Mouse (Mus musculus) fat pad, adult 2 months (tissue): ENCODE measurements around the gene Grip1.

Experiments
- DNase-seq: peaks from one replicate; pipeline ENCODE4 v3.0.0-alpha.2; 2011; ENCODE audit warnings: low read depth, low spot score; ENCODE audit errors: extremely low read depth

The Grip1 gene

DNA sequence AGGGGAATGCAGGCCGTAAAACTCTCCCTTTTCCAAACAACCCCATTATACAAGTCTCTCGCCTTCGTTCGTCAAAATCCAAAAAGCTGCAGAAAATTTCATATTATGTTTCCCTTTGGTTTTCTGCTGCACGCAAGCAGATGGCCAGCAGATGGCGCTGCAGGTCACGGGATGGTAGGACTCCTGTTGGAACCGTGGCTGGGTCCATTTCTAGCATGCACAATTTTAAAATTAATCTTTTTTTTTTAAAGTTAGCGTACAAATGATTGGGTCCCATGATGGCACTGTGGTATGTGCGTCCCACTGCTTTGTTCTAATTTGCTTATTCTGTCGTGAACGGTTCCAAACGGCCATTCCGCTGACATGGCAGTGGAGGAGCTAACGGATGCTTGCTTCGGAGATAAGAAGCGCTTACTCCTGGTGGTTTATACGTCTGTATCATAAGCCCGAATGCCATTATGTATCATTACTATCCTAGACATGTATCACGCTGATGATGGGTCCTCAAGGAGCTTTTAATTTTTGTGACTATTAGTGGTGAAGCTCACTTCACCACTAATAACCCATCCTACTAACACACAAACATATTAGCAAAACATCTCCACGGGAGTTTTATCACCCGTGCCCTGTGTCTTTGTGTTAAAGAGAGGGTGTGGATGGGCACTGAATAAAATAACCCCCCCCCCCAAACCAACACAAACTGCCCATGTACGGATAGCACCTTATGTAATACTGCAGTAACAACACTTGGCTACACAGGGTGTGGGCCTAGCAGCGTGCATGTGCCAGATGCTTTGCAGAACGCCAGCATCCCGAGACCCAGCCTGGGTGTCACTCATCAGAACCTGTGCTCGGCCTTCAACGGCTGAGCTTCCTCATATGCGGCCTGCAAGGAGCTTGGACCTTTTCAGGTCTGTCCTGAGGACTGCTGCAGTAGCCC lies 193.1 kb downstream of the Grip1 start:
- no peak for DNase-seq

DNA sequence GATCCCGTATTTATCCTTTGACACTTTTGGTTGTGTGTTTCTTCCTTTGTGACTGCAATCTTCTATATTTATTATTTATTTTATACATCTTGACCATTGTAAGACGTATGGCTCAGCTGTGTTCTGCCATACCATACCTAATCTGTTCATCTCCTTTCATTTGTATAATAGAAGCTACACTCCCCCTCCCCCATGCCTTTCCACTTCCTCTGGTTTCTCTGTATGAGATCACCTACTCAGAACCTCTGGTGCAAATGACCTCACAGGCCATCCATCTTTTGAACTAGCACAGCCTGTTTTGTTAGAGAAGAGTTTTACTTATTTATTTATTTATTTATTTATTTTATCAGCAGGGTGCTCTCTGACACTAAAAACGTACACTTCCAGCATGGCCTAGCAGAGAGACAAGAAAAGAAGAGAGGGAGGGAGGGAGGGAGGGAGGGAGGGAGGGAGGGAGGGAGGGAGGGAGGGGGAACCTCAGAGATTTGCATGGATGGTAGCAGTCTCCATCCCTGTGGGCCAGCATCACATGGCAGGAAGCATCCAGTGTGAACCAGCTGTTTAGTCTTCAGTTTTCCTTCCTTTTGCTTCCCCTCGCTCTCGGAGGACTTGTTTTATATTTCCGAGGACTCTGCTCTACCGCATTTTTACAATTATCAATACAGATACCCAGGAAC lies 207.2 kb downstream of the Grip1 start:
- no peak for DNase-seq

DNA sequence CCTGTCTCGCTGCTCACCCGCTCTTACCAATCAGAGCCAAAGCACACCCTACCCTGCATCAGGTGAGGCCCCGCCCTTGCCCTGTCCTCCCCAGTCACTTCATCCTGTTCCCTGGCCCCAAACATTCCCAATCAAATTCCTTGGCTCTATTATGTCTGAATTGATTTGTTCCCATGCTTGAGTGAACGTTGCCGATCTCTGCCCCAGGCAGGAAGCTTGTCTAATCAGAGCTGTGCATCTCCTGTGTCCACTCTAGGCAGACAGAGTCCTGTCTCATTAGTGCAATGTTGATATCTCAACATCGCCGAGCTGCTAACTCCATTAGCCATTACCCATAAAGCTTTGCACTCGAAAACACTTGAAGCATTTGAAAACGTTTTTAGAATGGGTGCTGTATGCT lies 210.0 kb downstream of the Grip1 start:
- no peak for DNase-seq

DNA sequence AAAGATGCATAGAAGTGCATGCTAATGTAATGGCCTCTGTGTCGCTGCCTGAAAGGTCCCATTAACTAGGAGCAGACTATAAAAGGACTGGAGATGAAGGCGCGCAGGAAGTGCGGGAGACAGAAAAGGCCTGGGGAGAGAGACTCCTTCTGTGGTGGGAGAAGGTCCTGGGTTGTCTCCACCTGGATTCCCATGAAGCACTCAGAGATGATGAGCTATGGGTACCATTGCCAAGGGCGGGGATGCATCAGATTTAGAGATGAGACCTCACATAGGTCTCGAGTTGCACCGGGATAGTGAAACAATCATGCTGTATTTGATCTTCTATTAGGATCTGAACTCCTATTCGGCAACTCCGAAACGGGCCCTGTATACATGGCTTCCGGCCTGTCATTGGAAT lies 212.8 kb downstream of the Grip1 start:
- DNase-seq: no peak

DNA sequence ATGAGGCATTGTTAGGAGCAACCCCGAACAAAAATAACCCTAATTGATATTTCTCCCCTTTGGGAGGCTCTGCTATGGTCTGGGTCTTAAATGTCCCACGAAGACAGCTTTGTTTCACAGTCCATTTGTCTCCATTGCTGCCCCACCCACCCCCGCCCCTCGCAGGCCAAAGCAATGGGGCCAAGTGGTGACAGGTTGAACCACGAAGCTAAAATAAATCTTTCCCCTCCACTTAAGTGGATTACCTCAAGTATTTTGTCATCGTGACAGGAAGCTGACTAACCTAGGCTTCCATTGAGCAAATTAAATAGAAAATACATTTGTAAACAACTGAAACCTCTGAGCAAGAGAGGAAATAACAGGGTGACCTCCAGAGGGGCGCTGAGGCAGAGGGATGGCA lies 216.8 kb downstream of the Grip1 start:
- DNase-seq: no peak

DNA sequence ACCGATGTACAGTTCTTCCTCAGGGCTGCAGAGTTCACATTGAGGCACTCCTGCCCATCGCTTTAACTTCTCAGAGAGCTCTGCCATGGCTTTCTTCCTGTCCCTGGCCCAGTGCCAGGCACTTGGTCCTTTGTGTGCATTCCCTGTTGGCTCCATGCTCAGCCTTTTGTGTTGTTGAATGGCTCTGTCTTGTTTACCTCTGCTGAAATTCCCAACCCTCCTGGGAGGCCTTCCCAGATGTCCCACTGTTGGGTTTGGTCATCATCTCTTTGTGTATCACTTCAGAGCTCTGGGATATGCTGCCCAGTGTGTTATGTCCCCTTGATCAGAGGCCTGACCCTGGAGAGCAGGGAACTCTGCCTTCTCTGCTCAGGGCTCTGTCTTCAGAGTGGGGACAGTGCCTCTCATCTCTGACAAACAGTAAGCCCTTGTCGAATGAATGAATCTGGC lies 230.8 kb downstream of the Grip1 start:
- no peak for DNase-seq

DNA sequence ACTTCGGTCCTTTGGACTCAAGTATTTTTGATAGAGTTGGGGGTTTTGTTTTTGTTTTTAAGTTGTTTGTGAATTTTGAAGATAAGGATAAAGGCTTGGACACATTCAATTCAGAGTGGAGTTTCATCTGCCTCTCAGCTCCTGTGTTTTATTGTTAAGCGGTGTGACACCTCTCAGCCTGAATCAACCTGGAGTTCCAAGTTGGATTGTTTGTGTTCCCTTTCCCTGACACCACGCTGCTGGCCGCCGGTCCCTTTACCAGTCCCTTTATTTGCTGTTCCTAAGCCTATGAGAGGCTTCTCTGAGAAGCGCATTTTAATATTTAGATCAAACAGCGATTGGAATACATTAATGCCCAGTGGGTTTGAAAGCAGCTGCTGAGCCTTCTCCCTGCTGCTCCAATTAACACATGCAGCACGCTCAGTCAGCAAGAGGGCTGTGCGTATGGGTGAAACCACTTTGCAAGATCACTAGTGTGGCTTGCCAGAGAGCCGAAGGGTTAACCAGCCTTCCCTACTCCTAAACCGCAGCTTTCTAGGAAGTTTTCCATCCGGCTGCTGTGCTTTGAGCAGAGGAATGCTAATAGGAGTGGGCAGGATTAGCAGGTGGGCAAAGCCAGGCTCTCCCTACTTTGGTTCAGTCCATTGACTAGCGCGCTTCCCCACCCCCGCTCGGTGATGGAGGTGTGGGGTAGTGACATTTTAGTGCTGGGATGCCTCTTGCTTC lies 237.9 kb downstream of the Grip1 start:
- DNase-seq: no peak

DNA sequence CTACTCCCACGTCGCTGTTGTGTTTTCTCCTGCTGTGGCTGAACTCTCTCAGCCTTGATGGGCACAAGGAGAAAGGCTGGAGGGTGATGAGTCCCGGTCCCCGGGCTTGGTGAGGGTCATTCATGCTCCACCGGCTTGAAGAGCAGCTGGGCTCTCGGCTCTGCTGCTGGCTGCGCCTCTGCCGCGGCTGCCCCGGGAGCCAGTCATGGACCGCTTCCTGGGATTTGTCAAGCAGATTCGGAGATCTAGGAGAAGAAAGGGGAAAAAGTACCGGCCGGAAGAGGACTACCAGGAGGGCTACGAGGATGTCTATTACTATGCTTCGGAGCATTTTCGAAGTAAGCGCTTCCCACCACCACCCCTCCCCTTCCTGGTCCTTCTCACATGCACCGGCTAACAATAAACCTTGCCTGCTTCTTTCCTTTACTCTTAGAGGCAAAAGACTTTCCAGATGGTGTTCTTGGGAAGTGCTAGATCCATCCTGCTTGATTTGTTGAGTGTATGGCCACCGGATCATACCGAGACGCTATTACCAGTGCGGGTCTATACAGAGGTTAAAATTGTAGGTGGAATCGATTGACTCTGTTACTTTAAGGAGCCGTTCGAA lies 238.8 kb downstream of the Grip1 start:
- DNase-seq: no peak

DNA sequence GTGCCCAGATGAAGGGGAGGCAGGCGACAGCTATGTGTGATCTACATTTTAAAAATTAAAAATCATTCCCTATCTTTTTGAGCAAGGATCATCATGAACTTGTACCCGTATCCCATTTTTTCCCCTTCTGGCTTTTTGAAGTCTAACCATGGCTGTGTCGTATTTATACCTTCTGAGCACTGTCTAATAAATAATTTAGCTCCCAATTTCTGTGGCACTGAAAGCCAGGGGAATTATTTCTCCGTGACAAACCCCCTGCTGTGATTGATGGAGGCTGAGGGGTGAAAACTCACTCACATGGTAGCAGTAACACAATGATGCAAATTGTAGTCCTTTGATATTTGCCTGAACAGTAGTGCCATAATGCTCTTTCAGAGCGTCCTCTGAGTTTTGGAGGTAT lies 239.8 kb downstream of the Grip1 start:
- no peak for DNase-seq

DNA sequence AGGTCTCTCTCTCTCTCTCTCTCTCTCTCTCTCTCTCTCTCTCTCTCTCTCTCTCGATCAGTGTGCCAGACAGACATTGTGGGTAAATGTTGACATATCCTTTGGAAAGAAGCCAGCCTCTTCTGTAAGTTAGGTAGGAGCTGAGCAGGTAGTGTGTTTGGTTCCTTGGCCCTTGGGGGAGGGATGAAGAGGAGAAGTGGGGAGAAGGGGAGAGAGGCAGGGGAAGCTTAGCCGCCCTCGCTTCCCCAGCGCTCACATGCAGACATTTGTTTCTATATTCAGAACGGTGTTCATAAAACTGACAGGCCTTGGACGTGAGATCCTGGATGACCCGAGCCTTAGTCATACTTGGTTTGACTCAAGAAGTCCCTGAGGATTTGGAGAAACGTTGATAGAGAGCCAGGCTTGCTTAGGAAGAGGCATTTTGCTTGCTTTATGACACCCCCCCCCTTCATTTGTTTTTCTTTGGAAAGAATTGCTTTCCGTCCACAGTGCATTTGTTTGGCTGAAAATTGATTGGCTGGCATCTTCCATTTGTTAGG lies 243.7 kb downstream of the Grip1 start:
- no peak for DNase-seq

DNA sequence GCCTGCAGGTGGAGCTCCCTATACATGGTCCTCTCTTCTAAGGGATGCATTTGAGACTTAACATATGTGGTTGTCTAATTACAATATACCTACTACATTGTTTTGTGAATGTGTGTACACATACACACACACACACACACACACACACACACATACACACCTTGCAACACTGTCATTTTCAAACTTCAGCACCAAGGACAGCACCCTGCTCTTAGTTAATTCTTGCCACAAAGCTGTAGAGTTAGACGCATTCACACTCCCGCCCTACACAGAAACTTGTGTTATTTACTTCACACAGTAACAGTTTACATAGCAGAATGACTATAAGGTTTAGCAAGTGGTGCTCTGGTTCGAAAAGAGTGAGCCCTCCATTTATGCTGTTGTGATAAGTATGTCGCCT lies 251.7 kb downstream of the Grip1 start:
- DNase-seq: no peak

DNA sequence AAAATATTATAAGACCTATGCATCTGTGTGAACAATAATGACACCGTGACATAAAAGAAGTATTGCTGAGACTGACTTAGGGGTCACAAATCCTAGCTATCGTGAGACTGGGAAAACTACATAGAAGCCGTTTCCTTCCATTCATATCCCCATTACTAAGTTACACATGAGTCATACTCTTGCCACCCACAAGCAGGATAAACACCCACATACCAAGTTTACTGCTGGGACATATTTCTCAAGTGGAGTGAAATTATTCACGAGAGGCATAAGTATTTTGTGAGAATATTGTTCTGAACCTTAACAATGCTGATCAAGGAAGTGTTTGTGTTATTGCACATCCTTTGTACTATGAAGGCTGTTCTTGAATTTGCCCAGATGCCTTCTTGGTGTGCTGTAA lies 252.7 kb downstream of the Grip1 start:
- DNase-seq: no peak

DNA sequence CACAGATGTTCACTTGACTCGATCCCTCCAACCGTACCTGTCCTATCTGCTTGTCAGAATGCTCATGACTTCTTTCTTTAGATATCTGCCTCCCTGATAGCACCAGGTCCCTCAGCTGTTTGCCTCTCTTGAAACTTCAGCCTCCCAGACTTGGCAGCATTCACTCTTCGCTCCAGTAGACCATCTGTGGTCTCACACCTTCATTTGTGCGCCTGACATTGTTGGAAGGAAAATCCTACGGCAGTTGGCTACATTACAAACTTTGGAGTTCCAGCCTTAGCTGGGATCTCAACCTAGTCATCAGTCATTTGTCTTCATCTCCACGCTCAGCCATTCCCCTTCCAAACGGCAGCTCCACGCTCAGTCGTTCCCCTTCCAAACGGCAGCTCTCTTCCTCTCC lies 253.4 kb downstream of the Grip1 start:
- no peak for DNase-seq

DNA sequence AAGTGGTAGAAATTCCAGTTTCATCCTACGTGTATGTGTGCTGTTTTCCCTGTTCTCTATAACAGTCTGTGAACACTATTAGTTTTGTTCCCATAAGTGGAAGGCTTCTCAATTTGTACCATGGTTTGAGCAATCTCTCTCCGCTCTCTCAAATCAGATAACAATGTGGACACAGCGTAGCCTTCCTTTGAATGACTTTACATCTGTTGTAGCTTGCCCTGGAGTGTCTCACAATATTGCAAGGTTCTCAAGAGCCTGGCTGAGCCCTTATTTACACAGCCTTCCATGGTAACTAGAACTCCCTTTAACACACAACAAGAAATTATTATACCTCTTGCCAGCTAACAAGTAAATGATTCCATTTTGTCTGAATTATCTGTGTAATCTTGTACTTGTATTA lies 268.3 kb downstream of the Grip1 start:
- peak; percentile 21 for DNase-seq

DNA sequence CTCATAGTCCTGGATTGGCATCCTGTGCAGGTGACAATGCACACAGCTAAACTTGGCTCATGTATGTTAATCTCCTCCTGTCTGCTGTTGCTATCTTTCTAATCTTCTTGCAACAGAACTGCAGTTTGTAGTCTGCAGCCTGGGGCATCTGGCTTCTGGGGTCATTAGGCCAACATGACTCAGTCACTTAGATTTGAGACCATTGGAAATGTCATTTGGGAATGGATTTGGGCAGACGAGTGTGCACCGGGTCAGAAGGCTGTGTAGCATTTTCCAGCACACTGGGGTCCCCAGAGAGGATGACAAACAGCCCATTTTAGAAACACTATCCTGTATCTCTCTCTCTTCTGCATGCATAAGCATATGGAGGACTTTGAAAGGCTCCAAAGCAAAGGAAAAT lies 268.8 kb downstream of the Grip1 start:
- no peak for DNase-seq

DNA sequence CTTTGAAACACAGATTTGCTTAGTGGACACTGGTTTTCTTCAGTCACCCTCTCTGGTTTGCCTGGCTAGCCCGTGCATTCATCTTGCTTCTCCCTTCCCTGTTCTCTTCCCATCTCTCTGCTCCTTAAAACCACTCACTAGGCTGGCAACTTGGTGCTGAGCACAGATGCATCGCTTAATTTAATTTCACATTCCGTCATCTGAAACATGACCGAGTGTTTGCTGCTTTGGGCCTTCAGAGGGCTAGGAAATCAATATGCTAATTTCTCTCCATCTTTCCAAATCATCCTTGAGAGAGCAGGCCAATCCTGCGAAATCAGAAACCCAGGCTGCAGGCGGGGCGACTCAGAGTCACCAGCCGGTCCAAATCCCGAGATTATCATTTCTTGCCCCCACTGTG lies 270.0 kb downstream of the Grip1 start:
- no peak for DNase-seq

DNA sequence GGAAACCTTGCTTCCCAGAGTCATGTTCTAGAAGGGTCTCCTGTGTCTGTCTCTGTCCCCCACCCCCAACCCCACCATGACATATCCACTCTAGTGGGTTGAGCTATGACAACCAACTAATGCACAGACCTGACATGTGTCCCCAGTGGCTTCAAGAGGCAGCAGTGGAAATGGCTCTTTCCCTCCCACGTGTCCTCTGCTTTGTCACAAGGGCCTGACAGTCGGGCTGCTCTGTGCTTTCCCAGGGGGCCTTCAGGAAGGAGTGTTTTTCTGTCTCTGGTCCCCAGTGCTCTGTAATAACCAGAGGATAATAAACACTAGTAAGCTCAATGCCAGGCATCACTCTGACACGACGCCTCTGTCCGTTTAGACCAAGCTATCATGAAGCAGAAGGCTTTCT lies 271.7 kb downstream of the Grip1 start:
- no peak for DNase-seq

DNA sequence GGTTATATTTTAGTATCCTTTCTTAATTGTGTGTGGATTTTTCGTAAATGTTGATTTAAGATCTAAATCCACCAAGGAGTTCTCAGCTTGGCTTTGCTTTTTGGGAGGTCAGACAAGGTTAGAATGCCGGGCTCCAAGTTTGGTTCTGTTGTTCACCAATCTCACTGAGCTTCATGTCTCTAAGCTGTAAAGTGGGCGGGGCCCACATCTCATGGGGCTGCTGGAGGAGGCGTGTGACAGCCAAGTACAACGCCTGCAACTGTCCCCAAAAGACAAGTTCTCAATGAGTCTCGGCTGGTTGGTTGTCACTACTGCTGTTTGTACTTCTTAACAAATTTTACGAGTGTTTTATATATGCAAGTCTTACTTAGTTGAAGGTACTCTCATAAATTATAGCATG lies 272.3 kb downstream of the Grip1 start:
- no peak for DNase-seq

DNA sequence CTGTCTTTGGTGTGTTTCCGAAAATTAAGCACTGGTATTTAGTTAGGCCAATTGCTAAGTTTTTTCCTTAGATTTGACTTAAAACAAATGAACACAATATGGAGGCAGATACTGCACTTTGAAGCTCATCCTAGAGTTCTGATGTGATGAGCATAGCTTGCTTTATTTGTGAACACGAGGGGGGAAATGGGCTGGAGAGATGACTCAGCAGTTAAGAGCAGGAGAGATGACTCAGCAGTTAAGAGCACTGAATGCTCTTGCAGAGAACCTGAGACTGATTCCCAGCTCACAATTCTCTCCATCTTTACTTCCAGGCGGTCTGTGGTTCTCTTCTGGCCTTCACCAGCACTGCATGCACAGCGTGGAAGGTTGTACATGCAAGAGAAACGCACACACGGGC lies 273.3 kb downstream of the Grip1 start:
- no peak for DNase-seq

DNA sequence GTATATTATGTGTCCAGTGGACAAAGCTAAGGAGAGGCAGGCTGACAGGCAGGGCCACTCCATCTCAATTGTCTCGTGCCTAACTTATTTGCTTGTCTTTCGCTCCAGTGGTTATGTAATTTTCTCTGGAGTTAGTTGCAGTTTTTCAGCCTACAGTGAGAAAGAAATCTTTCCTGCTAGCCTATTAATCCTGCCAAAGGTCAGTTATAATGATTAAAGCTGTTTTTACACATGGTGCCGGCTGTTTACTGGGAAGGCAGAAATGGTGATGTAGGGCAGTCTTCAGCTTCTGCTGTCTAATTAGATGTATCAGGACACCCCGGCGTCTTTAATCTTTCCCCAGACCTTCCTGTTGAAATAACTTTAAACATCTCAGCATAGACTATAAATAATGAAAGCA lies 276.6 kb downstream of the Grip1 start:
- DNase-seq: no peak
